Mouse (Mus musculus): Measurements from ENCODE around the gene Fam214a. TPM values are rescaled to one million over a fixed set of nuclear protein-coding genes. Genes with fewer than 3 reads are reported as not detected.
A peak's percentile ranks its signal among the peaks of the same experiment; 100 is the strongest.

The Fam214a gene
- polyA plus RNA-seq, 1 experiment from 2014 or later, result 31.9 TPM

- peaks cover 16% of the 10 kb centered on the region for H3K4me1 ChIP-seq
- peak overlapping the region; percentile 87 for H3K9ac ChIP-seq (replicated peaks)
- peak; percentile 1; the same call in 1 of the 2 replicates for ATAC-seq (ENCODE audit: low FRiP score, low read depth)
- H3K4me3 ChIP-seq, result peak overlapping the region; percentile 82
- WGBS, result under 1% methylated on average over 29 of the region's 29 CpGs
- H3K27ac ChIP-seq (replicated peaks), result peak overlapping the region; percentile 96
- no peaks in the 10 kb centered on the region; the same call in 1 of the 2 replicates for H3K9me3 ChIP-seq
- no peaks in the 10 kb centered on the region for H3K27me3 ChIP-seq
- H3K4me2 ChIP-seq (replicated peaks), result peak overlapping the region; percentile 71
- no peaks in the 10 kb centered on the region for H3K36me3 ChIP-seq
Observed at GRCm38 (mm10) chr9:75071706-75072192, 119.1 kb downstream of the Fam214a start.

DNA sequence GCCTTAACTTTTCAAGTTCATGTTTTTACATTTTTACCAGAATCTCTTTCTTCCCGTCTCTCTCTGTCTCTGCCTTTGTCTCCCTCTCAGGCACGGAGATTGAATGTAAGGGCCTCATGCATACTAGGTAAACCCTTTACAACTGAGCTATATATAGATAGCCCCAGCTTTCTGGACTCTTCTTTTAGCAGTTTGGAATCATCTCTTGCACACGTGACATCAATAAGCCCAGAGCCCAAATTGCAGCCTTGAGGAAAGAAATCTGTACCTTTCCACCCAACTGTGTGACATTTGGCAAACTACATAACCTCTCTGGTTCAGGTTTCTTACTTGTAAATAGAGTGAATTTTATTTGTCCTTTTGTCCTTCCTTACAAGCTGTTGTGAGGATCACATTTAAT, 119.7 kb downstream of the Fam214a start:
- no peaks in the 10 kb centered on the region for H3K27me3 ChIP-seq
- no peaks in the 10 kb centered on the region for H3K36me3 ChIP-seq
- H3K9ac ChIP-seq (replicated peaks), result peak overlapping the region; percentile 87
- H3K9me3 ChIP-seq, result no peaks in the 10 kb centered on the region; the same call in 1 of the 2 replicates
- peak overlapping the region; percentile 82 for H3K4me3 ChIP-seq
- 9% methylated on average over 3 of the region's 3 CpGs for WGBS
- peaks cover 16% of the 10 kb centered on the region for H3K4me1 ChIP-seq
- no peak for ATAC-seq (ENCODE audit: low FRiP score, low read depth)
- peak overlapping the region; percentile 71 for H3K4me2 ChIP-seq (replicated peaks)
- H3K27ac ChIP-seq (replicated peaks), result no peak overlapping the region

- Histone ChIP-seq H3K27me3 (no peaks in the 10 kb centered on the region), H3K9ac (replicated peaks) (no peak overlapping the region), H3K36me3 (no peaks in the 10 kb centered on the region), H3K4me1 (peaks cover 11% of the 10 kb centered on the region), H3K4me2 (replicated peaks) (no peak overlapping the region), H3K9me3 (no peaks in the 10 kb centered on the region; the same call in 1 of the 2 replicates), H3K4me3 (no peak overlapping the region), H3K27ac (replicated peaks) (no peak overlapping the region)
- ATAC-seq (ENCODE audit: low FRiP score, low read depth), result no peak
Observed at GRCm38 (mm10) chr9:75077191-75077590, 124.5 kb downstream of the Fam214a start.

Other genes starting within 250 kb of the Fam214a start
- 16.4 and 18.0 TPM in 2 replicates for gene Onecut1, start 91.0 kb upstream of the Fam214a start, polyA plus RNA-seq (2016; fragmentation: Nextera tagmentation; extraction: Ambion mirVana)
- 292 and 294 TPM in 2 replicates for gene Arpp19, start 84.7 kb downstream of the Fam214a start, polyA plus RNA-seq (2016; fragmentation: Nextera tagmentation; extraction: Ambion mirVana)
- gene Myo5a, start 118.1 kb downstream of the Fam214a start, polyA plus RNA-seq (2016; fragmentation: Nextera tagmentation; extraction: Ambion mirVana), result 35.2 and 42.7 TPM in 2 replicates